Mouse (Mus musculus) CH12.LX (cell line): ENCODE data around the gene Lrrc29. TPM values are rescaled to one million over a fixed set of nuclear protein-coding genes. Genes with fewer than 3 reads are reported as not detected.

Experiments used
- polyA plus RNA-seq: library from polyadenylated mRNA; unstranded; fragments of >175 nt; gene quantifications from 2 replicates; pipeline ENCODE4 v1.2.1, GENCODE M21; 2012; ENCODE audit warnings: low read depth; ENCODE audit not compliant: insufficient read length
- total RNA-seq, 2 experiments: library from RNA; depleted of rRNA; stranded (reverse); fragments of 300-350 nt in 1 of 2; fragments of >200 nt in 1 of 2; gene quantifications; 2 replicates each; pipeline ENCODE4 v1.2.3; 2012 to 2014

The Lrrc29 gene
- total and polyA plus RNA-seq, 3 experiments, result 1.4 to 1.8 (median 1.7) TPM

Other genes starting within 250 kb of the Lrrc29 start
Only the 20 nearest of the 23 such genes appear.
- 49.7 and 70.2 TPM in 2 replicates for gene Cbfb, start 155.6 kb downstream of the Lrrc29 start, total RNA-seq (2012; rRNA removed)
- 170 and 203 TPM in 2 replicates for gene Cbfb, start 155.6 kb downstream of the Lrrc29 start, total RNA-seq (2014; rRNA removed)
- gene Cbfb, start 155.6 kb downstream of the Lrrc29 start, polyA plus RNA-seq, result 87.9 and 97.7 TPM in 2 replicates
- gene D230025D16Rik, start 101.1 kb downstream of the Lrrc29 start, total RNA-seq (2012; rRNA removed), result 10.7 and 11.9 TPM in 2 replicates
- 19.2 and 21.5 TPM in 2 replicates for gene D230025D16Rik, start 101.1 kb downstream of the Lrrc29 start, total RNA-seq (2014; rRNA removed)
- 13.5 and 14.0 TPM in 2 replicates for gene D230025D16Rik, start 101.1 kb downstream of the Lrrc29 start, polyA plus RNA-seq
- gene B3gnt9, start 71.1 kb downstream of the Lrrc29 start, total RNA-seq (2012; rRNA removed), result 4.0 and 4.1 TPM in 2 replicates
- 0.66 and 0.78 TPM in 2 replicates for gene B3gnt9, start 71.1 kb downstream of the Lrrc29 start, total RNA-seq (2014; rRNA removed)
- gene B3gnt9, start 71.1 kb downstream of the Lrrc29 start, polyA plus RNA-seq, result 0.57 and 0.91 TPM in 2 replicates
- gene Tradd, start 61.7 kb downstream of the Lrrc29 start, total RNA-seq (2012; rRNA removed), result 30.8 and 31.0 TPM in 2 replicates
- gene Tradd, start 61.7 kb downstream of the Lrrc29 start, total RNA-seq (2014; rRNA removed), result 20.4 and 20.7 TPM in 2 replicates
- 18.6 and 24.3 TPM in 2 replicates for gene Tradd, start 61.7 kb downstream of the Lrrc29 start, polyA plus RNA-seq
- gene Fbxl8, start 61.6 kb downstream of the Lrrc29 start, total RNA-seq (2012; rRNA removed), result 8.6 and 10.5 TPM in 2 replicates
- 4.6 and 5.2 TPM in 2 replicates for gene Fbxl8, start 61.6 kb downstream of the Lrrc29 start, total RNA-seq (2014; rRNA removed)
- 5.4 and 5.9 TPM in 2 replicates for gene Fbxl8, start 61.6 kb downstream of the Lrrc29 start, polyA plus RNA-seq
- gene Hsf4, start 56.5 kb downstream of the Lrrc29 start, total RNA-seq (2012; rRNA removed), result 0.08 TPM in 1 of 2 replicates, not detected in the other
- gene Hsf4, start 56.5 kb downstream of the Lrrc29 start, total RNA-seq (2014; rRNA removed), result not detected in 2 replicates
- gene Hsf4, start 56.5 kb downstream of the Lrrc29 start, polyA plus RNA-seq, result not detected in 2 replicates
- gene Nol3, start 50.1 kb downstream of the Lrrc29 start, total RNA-seq (2012; rRNA removed), result 0.34 and 0.42 TPM in 2 replicates
- not detected in 2 replicates for gene Nol3, start 50.1 kb downstream of the Lrrc29 start, total RNA-seq (2014; rRNA removed)
- 0.31 TPM in 1 of 2 replicates, not detected in the other for gene Nol3, start 50.1 kb downstream of the Lrrc29 start, polyA plus RNA-seq
- 4.7 and 4.8 TPM in 2 replicates for gene 4931428F04Rik, start 36.4 kb downstream of the Lrrc29 start, total RNA-seq (2012; rRNA removed)
- 2.2 and 2.7 TPM in 2 replicates for gene 4931428F04Rik, start 36.4 kb downstream of the Lrrc29 start, total RNA-seq (2014; rRNA removed)
- gene 4931428F04Rik, start 36.4 kb downstream of the Lrrc29 start, polyA plus RNA-seq, result 9.1 and 9.4 TPM in 2 replicates
- gene Exoc3l, start 30.2 kb downstream of the Lrrc29 start, total RNA-seq (2012; rRNA removed), result 10.9 and 12.5 TPM in 2 replicates
- 3.9 and 4.4 TPM in 2 replicates for gene Exoc3l, start 30.2 kb downstream of the Lrrc29 start, total RNA-seq (2014; rRNA removed)
- 6.3 and 7.5 TPM in 2 replicates for gene Exoc3l, start 30.2 kb downstream of the Lrrc29 start, polyA plus RNA-seq
- 51.0 and 62.4 TPM in 2 replicates for gene E2f4, start 28.6 kb downstream of the Lrrc29 start, total RNA-seq (2012; rRNA removed)
- gene E2f4, start 28.6 kb downstream of the Lrrc29 start, total RNA-seq (2014; rRNA removed), result 34.1 and 39.9 TPM in 2 replicates
- 165 and 198 TPM in 2 replicates for gene E2f4, start 28.6 kb downstream of the Lrrc29 start, polyA plus RNA-seq
- gene Elmo3, start 20.7 kb downstream of the Lrrc29 start, total RNA-seq (2012; rRNA removed), result 1.4 and 1.6 TPM in 2 replicates
- gene Elmo3, start 20.7 kb downstream of the Lrrc29 start, total RNA-seq (2014; rRNA removed), result 0.72 and 0.77 TPM in 2 replicates
- gene Elmo3, start 20.7 kb downstream of the Lrrc29 start, polyA plus RNA-seq, result 1.3 and 2.4 TPM in 2 replicates
- 88.1 and 113 TPM in 2 replicates for gene Tmem208, start 76 bp upstream of the Lrrc29 start, total RNA-seq (2012; rRNA removed)
- gene Tmem208, start 76 bp upstream of the Lrrc29 start, total RNA-seq (2014; rRNA removed), result 133 and 135 TPM in 2 replicates
- gene Tmem208, start 76 bp upstream of the Lrrc29 start, polyA plus RNA-seq, result 76.2 and 99.9 TPM in 2 replicates
- 3.1 and 3.5 TPM in 2 replicates for gene Fhod1, start 21.7 kb upstream of the Lrrc29 start, total RNA-seq (2012; rRNA removed)
- gene Fhod1, start 21.7 kb upstream of the Lrrc29 start, total RNA-seq (2014; rRNA removed), result 0.81 and 1.8 TPM in 2 replicates
- 7.4 and 8.1 TPM in 2 replicates for gene Fhod1, start 21.7 kb upstream of the Lrrc29 start, polyA plus RNA-seq
- gene Slc9a5, start 22.6 kb upstream of the Lrrc29 start, total RNA-seq (2012; rRNA removed), result 3.5 and 4.5 TPM in 2 replicates
- gene Slc9a5, start 22.6 kb upstream of the Lrrc29 start, total RNA-seq (2014; rRNA removed), result 0.72 and 0.95 TPM in 2 replicates
- gene Slc9a5, start 22.6 kb upstream of the Lrrc29 start, polyA plus RNA-seq, result 3.1 and 3.5 TPM in 2 replicates
- gene Plekhg4, start 47.0 kb upstream of the Lrrc29 start, total RNA-seq (2012; rRNA removed), result 0.80 and 1.1 TPM in 2 replicates
- gene Plekhg4, start 47.0 kb upstream of the Lrrc29 start, total RNA-seq (2014; rRNA removed), result 0.44 and 0.59 TPM in 2 replicates
- gene Plekhg4, start 47.0 kb upstream of the Lrrc29 start, polyA plus RNA-seq, result 0.33 and 0.54 TPM in 2 replicates
- gene Kctd19, start 87.2 kb upstream of the Lrrc29 start, total RNA-seq (2012; rRNA removed), result 0.08 TPM in 1 of 2 replicates, not detected in the other
- gene Kctd19, start 87.2 kb upstream of the Lrrc29 start, total RNA-seq (2014; rRNA removed), result not detected in 2 replicates
- 0.22 TPM in 1 of 2 replicates, not detected in the other for gene Kctd19, start 87.2 kb upstream of the Lrrc29 start, polyA plus RNA-seq
- gene Lrrc36, start 87.3 kb upstream of the Lrrc29 start, total RNA-seq (2012; rRNA removed), result 0.34 and 0.38 TPM in 2 replicates
- gene Lrrc36, start 87.3 kb upstream of the Lrrc29 start, total RNA-seq (2014; rRNA removed), result 0.26 TPM in 1 of 2 replicates, not detected in the other
- 0.19 TPM in 2 replicates for gene Lrrc36, start 87.3 kb upstream of the Lrrc29 start, polyA plus RNA-seq
- 0.25 TPM in 2 replicates for gene Tppp3, start 145.2 kb upstream of the Lrrc29 start, total RNA-seq (2012; rRNA removed)
- not detected in 2 replicates for gene Tppp3, start 145.2 kb upstream of the Lrrc29 start, total RNA-seq (2014; rRNA removed)
- gene Tppp3, start 145.2 kb upstream of the Lrrc29 start, polyA plus RNA-seq, result 0.39 and 0.49 TPM in 2 replicates
- gene Zdhhc1, start 170.6 kb upstream of the Lrrc29 start, total RNA-seq (2012; rRNA removed), result 2.1 and 2.6 TPM in 2 replicates
- 0.86 and 1.6 TPM in 2 replicates for gene Zdhhc1, start 170.6 kb upstream of the Lrrc29 start, total RNA-seq (2014; rRNA removed)
- 2.6 and 3.6 TPM in 2 replicates for gene Zdhhc1, start 170.6 kb upstream of the Lrrc29 start, polyA plus RNA-seq
- gene Hsd11b2, start 192.5 kb upstream of the Lrrc29 start, total RNA-seq (2012; rRNA removed), result not detected in 2 replicates
- not detected in 2 replicates for gene Hsd11b2, start 192.5 kb upstream of the Lrrc29 start, total RNA-seq (2014; rRNA removed)
- not detected in 2 replicates for gene Hsd11b2, start 192.5 kb upstream of the Lrrc29 start, polyA plus RNA-seq